Mouse (Mus musculus) T-helper 17 cell (primary cell): ENCODE measurements around the gene Zbtb25.

Experiments used
- in situ Hi-C, 2 experiments: fragments of 300-600 bp; cut with MboI, MseI; formaldehyde crosslinking; loops; 1 replicate in 1 of 2; 2 replicates in 1 of 2; pipeline ENCODE4 v1.15.1; 2025; ENCODE audit warnings: high pct_unique_total_duplicates in 2 of 2

Zbtb25 gene

GRCm38 (mm10) chr12:76377059-76377458 lies 7.7 kb upstream of the Zbtb25 start:
- in situ Hi-C loops = no loop called here

GRCm38 (mm10) chr12:76376649-76377048 lies 7.2 kb upstream of the Zbtb25 start:
- in situ Hi-C loops = no loop called here

- in situ Hi-C loops = no loop called here
Measured at GRCm38 (mm10) chr12:76375506-76375905, 6.1 kb upstream of the Zbtb25 start.

- in situ Hi-C loops = loop anchor here in 1 of 2 experiments (5.0 to 25.0 kb wide), 2 partner anchors 638 to 1088 kb away; partner anchors contain the start of gene Sgpp1
Measured at GRCm38 (mm10) chr12:76374911-76375310, 5.5 kb upstream of the Zbtb25 start.

GRCm38 (mm10) chr12:76373991-76374390 lies 4.6 kb upstream of the Zbtb25 start:
- in situ Hi-C loops = loop anchor here in 1 of 2 experiments (5.0 to 25.0 kb wide), 2 partner anchors 637 to 1087 kb away; partner anchors contain the start of gene Sgpp1

GRCm38 (mm10) chr12:76372881-76373818 lies 3.7 kb upstream of the Zbtb25 start:
- in situ Hi-C loops = loop anchor here in 1 of 2 experiments (5.0 to 25.0 kb wide), 2 partner anchors 636 to 1086 kb away; partner anchors contain the start of gene Sgpp1

GRCm38 (mm10) chr12:76372046-76372445 lies 2.6 kb upstream of the Zbtb25 start:
- in situ Hi-C loops = loop anchor here in 1 of 2 experiments (5.0 to 25.0 kb wide), 2 partner anchors 635 to 1085 kb away; partner anchors contain the start of gene Sgpp1

GRCm38 (mm10) chr12:76370831-76371571 lies 1.6 kb upstream of the Zbtb25 start:
- in situ Hi-C loops = loop anchor here in 1 of 2 experiments (5.0 to 25.0 kb wide), 2 partner anchors 634 to 1084 kb away; partner anchors contain the start of gene Sgpp1

GRCm38 (mm10) chr12:76369978-76370830 lies 802 bp upstream of the Zbtb25 start, which contains the start of gene Zbtb1:
Gene Zbtb1 (plus strand): TSS chr12:76370266.
- in situ Hi-C loops = loop anchor here in 1 of 2 experiments (5.0 to 25.0 kb wide), 2 partner anchors 633 to 1083 kb away; partner anchors contain the start of gene Sgpp1

- in situ Hi-C loops = loop anchor here in 1 of 2 experiments (25.0 kb wide), 1 partner anchor 1081 kb away; no protein-coding TSS in a partner anchor
Measured at GRCm38 (mm10) chr12:76368790-76369205, 604 bp downstream of the Zbtb25 start.

- in situ Hi-C loops = loop anchor here in 1 of 2 experiments (25.0 kb wide), 1 partner anchor 1081 kb away; no protein-coding TSS in a partner anchor
Measured at GRCm38 (mm10) chr12:76368201-76368789, 1.1 kb downstream of the Zbtb25 start.

GRCm38 (mm10) chr12:76367096-76367995 lies 2.1 kb downstream of the Zbtb25 start:
- in situ Hi-C loops = loop anchor here in 1 of 2 experiments (25.0 kb wide), 1 partner anchor 1080 kb away; no protein-coding TSS in a partner anchor

GRCm38 (mm10) chr12:76366276-76366675 lies 3.1 kb downstream of the Zbtb25 start:
- in situ Hi-C loops = loop anchor here in 1 of 2 experiments (25.0 kb wide), 1 partner anchor 1079 kb away; no protein-coding TSS in a partner anchor

GRCm38 (mm10) chr12:76362303-76362676 lies 7.1 kb downstream of the Zbtb25 start:
- in situ Hi-C loops = loop anchor here in 1 of 2 experiments (25.0 kb wide), 1 partner anchor 1075 kb away; no protein-coding TSS in a partner anchor

GRCm38 (mm10) chr12:76361405-76362302 lies 7.7 kb downstream of the Zbtb25 start:
- in situ Hi-C loops = loop anchor here in 1 of 2 experiments (25.0 kb wide), 1 partner anchor 1074 kb away; no protein-coding TSS in a partner anchor

- in situ Hi-C loops = loop anchor here in 1 of 2 experiments (25.0 kb wide), 1 partner anchor 1074 kb away; no protein-coding TSS in a partner anchor
Measured at GRCm38 (mm10) chr12:76360868-76361267, 8.5 kb downstream of the Zbtb25 start.

- in situ Hi-C loops = loop anchor here in 1 of 2 experiments (25.0 kb wide), 1 partner anchor 1062 kb away; no protein-coding TSS in a partner anchor
Measured at GRCm38 (mm10) chr12:76349680-76350220, 19.7 kb downstream of the Zbtb25 start.
